Mouse (Mus musculus) kidney, postnatal 14 days (tissue): ENCODE results near the gene Spats2l.

Experiments
- DNase-seq: peaks from one replicate; pipeline ENCODE4 v3.0.0; 2022; ENCODE audit warnings: mixed read lengths

Gene Spats2l

DNA sequence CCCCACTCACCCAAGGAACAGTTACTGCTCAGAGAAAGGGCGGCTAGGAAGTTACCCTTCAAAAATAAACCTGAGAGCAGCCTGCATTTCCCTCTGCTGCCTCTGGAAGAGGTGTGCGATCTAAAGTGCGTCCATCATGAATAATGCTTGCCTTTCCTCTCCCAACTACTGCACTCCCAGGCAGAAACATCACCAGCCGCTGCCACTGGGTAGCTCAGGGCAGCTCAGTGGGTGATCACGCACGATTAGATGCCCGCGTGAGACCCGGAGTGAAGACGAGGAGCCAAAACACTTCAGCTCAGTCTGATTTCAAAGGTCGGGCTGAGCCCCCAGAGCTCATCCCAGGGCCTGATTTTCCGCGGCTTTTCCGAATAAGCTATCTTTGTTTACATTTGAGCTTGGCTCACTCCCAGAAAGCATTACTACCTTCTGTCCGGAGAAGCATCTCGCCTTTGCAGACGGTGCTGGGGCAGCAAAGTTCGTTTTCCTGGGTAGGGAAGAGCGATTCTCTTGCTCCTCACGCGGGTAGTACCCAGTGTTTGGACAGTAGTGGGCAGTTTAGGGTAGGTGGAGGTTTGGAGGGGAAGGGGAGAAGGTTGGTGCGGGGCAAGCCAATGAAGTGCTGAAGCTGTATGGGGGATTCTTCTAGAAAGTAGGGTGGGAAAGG lies at the start of gene Spats2l:
Gene Spats2l (plus strand): TSS at position 162 of the 667 bp plus-strand sequence.
- DNase-seq = peak; percentile 58

DNA sequence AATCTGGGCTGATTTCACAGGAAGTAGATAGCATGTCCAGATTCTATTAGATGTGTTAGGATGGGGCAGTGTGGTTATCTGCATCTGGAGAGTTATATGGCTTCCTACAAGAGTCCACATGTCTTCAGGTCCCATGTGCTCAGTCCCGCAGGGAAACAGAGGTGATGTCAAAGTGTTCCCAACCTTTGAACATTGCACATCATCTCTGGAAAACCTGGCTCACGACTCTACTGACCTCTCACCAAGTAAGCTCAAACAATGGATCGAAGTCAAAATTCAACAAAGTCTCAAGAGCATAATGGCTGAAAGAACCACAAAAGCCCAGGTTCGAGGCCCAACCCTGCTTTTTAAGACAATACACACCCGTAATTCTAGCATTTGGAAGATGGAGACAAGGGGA lies 48.7 kb upstream of the Spats2l start:
- no peak for DNase-seq

DNA sequence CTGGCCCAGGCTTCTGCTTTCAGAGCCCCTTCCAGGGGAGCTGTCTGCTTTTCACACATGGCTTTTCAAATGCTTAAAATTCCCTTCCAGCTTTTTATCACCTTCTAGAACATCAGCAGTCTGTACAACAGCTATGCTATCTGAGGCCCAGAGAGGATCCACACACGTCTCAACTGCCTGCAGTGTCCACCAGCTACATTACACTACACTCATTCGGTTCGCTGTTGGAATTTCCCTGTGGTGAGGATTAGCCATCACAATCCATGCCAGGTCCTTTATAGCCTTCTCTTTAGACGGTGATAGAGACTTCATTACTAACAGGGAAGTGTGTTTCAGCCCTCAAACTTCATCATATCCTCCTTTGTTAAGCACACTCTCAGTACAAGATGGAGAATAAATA lies 38.1 kb upstream of the Spats2l start:
- DNase-seq = no peak

DNA sequence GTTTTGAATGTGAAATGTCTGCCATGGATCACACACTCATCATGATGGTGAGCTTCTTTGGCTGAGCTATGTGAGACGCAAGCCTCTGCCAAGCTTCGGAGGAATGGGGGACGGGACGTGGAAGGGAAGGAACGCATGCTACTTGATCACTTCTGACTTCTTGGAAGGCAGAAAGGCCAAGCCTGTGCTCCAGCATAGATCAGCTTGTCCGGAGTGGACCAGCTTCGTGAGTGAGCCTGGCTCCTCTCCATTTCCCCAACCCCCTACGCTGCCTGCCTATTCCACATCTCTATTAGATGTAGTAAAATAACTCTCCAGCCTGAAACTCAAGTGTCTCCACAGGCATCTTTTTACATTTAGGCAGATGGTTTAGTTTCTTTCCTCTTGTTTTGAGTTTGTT lies 32.2 kb upstream of the Spats2l start:
- peak; percentile 41 for DNase-seq

DNA sequence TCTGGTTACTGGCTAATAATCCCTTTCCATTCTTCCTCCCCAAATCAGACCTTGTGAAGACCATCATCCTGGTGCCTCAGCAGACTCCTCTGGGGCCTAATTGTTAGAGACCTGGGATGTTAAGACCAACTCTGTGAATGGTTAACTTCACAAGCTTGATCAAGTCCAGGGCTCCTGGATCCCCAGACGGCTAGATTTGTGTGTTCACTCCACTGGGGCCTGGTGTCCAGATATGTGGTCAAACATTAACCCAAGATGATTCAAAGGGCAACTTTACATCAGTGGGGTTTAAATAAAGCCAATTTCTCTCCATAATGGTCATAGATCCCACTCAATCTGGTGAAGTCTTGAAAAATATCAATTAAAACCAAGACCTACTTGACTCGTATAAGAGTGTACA lies 31.7 kb upstream of the Spats2l start:
- DNase-seq = peak; percentile 70

DNA sequence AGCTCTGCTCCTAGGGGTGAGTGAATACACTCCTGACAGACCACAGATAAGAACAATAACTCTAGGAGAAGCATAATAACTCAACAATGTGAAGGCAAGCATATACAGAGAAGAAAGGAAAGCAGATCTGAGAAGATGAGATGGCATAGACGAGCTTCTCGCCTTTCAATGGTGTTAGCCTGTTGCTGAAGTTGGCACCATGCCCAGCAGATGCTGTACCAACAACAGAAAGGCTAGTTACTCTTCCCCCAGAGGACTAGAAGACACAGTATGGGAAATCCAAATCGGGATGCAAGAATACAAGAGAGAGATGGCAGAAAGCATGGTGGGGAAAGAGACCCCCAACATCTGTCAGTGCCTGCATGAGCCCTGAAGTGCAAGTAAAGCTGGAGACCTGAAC lies 22.2 kb upstream of the Spats2l start:
- no peak for DNase-seq

DNA sequence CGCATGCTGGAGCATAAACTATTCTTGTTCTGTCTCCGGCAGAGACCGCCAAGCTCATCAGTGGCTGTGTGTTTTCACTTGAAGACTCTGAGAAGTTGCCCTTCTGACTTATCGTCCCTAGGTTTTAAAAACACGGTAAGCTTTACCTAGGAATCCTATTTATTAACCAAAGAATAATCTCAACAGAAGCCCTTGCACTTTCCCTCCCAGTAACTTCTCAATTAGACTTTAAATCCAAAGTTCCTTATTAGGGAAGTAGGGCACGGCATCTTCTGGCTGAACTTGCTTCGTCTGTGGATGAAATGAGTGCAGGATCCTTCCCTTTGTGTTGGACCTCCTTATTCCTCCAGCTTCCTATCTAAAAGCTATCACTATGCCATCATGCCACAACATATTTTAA lies 7.6 kb upstream of the Spats2l start:
- peak; percentile 18 for DNase-seq

DNA sequence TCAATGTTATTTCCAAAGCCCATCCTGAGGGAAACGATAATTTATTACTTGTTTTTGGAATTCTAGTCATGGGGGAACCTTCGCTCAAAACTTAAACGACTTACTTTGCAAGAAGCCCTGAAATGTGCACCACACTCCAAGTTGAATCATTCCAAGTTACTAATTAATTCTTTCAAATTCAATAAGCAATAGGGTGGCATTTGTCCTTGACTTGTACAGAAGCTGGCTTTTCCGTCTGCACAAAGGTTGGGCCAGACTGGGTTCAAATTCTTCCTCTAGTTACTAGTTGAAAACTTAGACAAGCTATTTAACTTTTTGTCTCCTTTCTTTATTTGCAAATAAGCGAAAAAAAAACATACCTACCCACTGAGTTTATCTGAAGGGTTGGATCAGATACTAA lies 636 bp upstream of the Spats2l start:
- peak; percentile 21 for DNase-seq

DNA sequence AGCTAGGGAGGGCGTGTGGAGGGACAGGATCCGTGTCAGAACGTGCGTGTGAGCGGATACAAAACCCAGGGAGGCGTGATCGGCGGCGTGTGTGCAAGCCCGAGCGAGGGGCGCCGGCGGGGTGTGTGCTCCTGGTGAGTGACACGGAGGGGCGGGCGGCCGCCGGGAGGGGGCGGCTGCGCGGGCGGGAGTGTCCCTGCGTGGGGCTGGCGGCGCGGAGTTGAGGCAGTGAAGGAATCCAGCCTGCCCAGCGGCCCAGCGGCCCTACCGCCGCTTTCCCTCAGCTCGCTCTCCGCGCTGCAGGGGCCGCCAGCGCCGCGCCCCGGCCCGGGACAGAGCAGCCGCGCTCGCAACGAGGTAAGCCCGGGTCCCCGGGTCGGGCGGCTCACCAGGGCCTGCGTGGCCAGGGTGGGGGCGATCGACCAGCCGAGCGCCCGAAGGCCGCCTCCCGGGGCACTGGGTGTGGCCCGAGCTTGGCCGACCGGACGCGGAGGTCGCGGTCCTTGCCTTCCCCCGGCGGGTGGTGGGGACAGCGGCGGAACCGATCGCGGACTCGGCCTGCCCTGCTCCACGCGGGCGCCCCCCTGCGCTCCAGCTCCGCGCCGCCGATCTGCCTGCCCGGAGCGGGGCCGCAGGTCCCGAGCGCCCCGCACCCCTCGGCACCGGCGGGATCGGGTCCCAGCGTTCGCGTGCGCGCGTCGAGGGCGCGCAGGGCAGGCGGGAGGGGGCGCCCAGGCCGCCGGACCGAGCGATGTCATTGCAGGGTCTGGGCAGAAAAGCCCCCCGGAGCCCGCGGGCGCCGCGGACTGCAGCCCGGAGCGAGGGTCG lies 920 bp downstream of the Spats2l start:
- peak; percentile 86 for DNase-seq

DNA sequence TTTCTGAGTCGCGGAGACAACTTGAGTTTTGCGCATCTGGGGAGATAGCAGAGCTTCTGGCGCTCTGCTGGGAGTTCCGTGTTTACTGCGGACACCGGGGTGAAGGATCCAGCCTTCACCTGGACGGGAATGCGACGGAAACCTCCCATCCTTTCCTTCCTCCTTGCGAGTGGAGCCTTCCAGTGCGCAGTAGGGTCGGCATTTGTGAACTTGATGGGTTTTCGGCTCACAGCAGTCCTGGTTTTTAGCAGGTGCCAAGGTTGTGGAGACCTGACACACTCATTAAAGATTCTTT lies 1.5 kb downstream of the Spats2l start:
- no peak for DNase-seq

DNA sequence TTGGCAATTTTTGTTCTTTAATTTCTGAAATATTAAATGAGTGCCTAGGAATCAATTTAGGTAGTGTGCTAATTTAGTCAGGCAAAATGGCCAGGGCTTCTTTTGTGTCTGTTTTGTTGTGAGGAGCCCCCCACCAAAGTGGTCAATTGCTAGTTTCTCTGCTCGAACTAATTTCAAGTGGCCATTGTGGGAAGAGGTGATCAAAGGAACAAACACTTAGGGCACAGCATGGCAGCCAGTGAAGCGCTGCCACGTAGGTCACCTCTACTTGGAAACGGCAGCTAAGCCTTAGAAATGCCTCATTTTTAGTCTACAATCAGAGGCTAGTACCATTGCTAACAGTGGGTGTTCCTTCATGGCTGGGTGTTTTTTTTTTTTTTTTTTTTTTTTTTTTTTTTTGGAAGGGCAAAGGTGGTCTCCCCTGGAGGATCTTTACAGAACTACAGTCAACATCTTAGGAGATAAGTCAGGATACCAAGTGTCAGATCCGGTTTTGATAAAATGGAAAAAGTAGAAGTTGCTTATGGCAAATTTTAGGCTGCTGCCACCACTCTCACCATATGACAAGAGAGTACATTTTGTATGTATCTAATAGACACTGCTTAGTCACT lies 2.8 kb downstream of the Spats2l start:
- DNase-seq = no peak

DNA sequence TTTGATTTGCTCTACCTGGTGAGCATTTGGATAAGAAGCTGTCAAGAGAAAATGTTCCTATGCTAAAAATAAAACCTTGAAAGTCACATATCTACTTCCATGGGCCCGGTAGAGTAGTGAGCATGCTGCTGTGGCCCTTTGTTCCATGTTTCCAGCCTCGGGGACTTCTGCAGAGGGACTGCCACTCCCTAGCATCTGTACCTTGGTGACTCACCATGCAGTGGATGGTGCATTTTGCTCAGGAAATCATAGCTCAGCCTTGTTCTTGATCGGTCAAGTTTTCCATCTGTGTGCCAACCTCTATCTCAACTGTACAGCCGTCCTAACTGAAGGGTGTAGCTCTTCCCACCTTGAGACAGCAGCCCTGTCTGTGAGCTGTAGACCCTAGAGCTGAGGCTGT lies 10.3 kb downstream of the Spats2l start:
- no peak for DNase-seq

DNA sequence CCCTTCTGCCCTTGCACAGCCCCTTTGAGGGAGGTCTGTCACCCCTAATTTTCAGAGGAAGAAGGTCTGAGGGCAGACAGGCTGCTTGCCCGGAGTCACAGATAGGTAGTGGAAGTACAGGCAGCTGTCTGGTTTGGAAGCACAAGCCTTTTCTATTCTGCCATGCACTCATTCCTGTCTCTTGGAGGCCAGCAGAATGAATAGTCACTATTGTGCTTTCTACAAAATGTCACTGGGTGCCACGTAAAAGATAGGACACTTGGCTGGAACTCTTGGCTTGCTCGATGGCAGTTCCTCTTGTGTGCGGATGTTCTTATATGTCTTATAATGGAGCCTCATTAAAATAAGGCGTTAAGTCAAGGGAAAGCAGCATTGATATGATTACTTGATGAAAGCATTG lies 15.9 kb downstream of the Spats2l start:
- no peak for DNase-seq

DNA sequence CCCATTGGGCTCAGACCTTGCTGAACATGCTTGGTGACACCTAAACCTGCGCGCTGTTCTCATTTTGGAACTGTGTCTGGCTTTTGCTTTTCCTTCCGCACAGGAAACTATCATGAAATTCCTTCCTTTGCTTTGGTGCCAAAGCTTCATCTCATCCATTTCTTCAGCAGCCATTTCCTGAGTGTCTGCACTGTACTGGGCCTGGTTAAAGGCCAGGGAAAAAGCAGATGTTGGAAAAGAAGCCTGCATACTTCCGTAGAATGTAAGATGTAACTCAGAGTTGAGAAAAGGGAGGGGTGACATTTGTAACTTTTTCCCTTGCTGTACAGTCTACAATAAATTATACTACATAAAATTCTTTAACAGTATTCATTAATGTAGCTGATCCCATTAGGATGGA lies 18.2 kb downstream of the Spats2l start:
- peak; percentile 35 for DNase-seq

DNA sequence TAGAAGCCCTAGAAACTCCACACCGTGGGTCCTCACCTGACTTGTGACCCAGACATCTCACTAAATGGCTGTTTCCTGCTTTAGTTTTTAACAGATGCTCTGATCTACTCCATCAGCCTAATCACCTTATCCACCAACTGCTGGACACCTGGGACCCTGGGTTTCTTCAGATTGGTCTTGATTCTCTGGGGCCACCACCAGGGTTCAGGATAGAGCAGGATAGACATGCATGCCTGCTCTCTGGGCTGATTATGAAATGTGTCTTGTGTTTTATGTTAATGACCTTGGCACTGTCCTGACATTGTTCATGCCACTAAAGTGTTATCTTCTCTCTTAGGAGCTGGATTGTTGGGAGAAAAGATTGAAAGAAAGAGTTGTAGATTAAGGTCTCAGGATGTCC lies 21.9 kb downstream of the Spats2l start:
- no peak for DNase-seq

DNA sequence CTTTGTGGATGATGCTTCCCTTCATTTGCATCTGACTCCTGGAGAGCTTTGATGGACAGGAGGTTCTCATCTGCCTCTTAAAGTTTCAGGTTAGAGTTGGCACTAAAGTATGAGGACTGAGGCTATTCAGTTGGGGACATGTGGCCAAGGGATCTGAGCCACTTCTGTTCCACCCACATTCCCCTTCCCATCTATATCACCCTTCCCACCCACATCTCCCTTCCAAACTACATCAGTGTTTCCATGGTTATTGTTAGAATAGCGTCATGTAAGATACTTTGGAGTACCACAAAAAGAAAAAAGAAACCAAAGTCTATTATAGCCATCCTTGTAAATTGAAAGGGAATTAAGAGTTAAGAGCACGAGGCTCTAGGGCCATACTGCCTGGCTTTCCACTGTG lies 25.4 kb downstream of the Spats2l start:
- no peak for DNase-seq

DNA sequence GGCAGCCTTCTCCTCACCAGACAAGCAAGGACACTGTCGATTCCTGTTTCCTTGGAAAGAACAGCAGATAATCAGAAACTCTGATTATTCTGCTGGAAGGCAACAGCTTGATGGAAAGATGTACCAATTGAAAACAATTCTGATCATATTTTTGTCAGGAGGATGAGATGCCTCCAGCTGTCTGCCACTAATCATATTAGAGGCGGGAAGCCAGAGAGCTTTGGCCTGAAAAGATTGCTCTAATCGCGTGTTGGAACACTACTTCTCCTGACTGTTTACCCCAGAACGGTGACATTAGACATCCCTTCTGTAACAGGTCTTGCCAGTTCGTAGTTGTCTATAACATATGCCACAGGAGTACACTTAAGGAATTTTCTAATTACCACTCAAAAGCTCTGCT lies 26.9 kb downstream of the Spats2l start:
- no peak for DNase-seq

DNA sequence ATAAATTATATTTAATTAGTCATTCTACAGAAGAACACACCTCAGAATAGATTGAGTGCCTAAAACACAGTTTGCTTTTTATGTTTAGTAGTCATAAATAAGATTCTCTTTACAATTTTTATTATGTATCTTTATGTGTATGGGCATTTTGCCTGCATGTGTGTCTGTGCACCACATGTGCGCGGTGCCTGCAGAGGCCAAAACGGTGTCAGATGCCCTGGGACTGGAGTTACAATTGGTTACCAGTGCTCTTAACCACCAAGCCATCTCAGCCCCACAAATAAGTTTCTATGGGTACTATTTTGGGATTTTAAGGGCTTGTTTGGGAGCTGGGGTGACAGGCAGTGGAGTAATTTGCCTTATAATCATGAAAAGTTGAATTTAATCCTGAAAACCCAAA lies 32.2 kb downstream of the Spats2l start:
- DNase-seq = no peak

DNA sequence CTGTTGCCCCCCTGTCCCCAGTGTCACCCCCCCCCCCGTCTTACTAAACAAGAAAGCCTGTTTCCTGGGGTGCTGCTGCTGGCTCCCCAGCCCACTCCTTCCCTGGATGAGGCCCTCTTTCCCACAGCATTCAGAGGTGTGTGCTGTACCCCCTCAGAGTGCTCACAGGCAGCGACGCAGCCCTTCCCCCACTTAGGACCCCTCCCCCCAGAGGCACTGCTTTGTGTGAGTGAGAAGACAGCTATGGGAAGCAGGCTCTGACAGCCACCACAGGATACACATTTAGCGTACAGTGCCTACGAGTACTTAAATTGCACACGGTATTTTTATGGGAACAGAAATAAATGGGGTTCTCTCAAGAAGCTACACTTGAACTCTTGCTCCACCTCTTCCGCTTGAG lies 33.9 kb downstream of the Spats2l start:
- DNase-seq = no peak

DNA sequence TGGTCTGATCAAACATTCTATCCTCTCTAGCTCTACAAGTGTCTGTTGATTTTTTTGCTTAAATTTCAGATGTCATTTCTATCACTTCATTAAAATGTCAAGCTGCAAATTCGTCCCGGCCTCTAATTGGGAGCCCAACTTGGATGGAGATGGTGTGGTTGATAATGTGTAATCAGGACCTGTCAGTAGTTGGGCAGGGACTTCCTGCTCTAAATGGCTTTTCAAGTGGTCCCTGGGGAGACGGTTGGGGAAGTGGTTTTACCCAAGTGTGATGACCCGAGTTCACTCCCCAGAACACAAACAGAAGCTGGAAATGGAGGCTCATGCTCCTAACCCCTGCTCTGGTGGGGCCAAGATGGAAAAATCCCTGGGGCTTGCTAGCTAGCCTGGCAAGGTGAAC lies 36.3 kb downstream of the Spats2l start:
- no peak for DNase-seq

DNA sequence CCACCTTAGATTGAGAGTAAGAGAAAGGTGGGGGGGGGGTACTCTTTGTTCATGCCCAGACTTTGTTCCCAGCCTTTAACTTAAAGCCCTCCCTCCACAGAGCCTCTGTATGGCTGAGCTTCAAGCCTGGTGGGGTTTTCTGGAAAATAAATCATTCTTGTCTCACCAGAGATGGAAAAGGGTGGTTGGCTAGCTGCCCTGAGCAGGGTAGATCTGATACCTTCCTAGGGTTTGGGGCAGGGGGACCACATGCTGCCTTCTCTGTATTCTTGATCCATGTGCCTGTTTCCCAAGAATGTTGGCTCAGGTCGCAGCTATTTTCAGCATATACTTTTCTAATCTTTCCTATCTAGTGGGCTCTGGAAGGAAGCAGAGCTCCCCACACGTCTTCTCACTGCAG lies 43.1 kb downstream of the Spats2l start:
- no peak for DNase-seq

DNA sequence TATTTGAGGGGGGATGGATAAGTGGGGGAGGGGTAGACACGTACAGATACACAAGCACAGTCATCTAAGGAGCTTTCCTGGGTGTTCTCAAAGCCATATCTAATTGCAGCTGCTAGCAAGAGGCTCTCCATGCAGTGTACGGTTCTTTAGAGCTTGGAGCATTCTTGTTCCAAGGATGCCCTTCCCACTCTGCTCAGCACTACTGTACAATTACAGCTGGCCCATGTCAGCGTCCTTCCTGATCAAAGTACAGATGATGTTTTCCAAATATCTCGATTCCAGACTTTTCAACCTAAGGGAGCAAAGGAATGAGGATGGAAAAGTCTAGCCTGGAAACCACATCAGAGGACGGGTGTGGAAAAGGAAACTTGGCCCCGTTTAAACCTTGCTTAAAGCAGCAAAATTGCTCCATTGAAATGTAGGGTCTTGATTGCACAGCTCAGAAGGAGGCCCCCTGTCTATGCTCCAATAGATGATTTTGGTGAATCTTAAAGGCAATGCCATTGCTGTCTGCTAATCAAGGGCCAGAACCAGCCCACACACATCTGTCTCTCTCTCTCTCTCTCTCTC lies 46.6 kb downstream of the Spats2l start:
- no peak for DNase-seq

DNA sequence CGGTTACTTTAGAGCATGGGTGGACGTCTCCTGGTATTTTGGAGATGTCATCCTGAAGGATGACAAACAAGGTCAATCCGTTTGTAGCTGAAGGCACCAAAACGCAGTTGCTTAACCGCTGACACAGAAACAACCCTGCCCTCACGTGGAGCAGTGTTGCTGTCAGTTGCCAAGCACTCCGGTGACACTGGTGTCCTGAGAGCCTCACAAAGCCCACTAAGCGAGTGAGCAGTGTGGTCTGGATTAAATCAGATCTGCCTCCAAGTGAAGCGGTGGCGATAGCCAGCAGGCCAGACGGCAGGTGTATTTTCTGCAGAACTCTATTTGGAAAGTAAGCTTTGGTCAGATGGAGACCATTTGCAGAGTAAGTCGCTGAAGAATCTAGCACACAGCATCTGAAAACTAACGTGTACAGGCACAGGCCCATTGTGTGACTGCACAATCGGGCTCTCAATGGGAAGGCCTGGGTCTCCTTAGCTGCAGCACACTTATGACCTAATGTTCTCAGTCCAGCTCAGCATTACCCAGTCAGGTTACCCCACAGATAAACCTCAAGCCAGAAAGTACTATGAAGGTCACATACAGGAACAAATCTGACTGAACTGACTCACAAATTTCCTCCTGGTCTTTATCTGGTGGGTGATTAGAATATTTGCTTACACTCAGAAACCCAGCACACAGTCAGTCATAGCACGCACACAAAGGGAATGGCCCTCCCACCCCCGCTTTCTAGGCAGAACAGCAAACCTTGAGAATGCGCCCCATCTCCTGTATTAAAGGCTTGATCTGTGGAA lies 51.2 kb downstream of the Spats2l start:
- DNase-seq = no peak
